Mouse (Mus musculus) small intestine, adult 2 months (tissue): Measurements from ENCODE around the gene Cachd1.

Source experiments
- CTCF ChIP-seq: fragments of 200-500 bp; IDR thresholded peaks from 2 replicates; pipeline ENCODE4 v1.5.1; 2012; ENCODE audit warnings: low read depth, mild to moderate bottlenecking, control low read depth, inconsistent platforms, low read length, moderate library complexity, mixed read lengths; ENCODE audit not compliant: insufficient replicate concordance, insufficient read length; ENCODE audit errors: extremely low read depth
- POLR2A ChIP-seq: fragments of 200-500 bp; IDR thresholded peaks from 2 replicates; pipeline ENCODE4 v1.6.1; 2012; ENCODE audit warnings: low read depth, mild to moderate bottlenecking, control low read depth, inconsistent platforms, low read length, moderate library complexity

- TF ChIP-seq CTCF (no peak), POLR2A (no peak)
These were observed 66.2 kb downstream of the Cachd1 start for GRCm38 (mm10) chr4:100842629-100843028.
